Mouse (Mus musculus): ENCODE results near the gene Bex4. TPM values are rescaled to one million over a fixed set of nuclear protein-coding genes. Genes with fewer than 3 reads are reported as not detected.

Gene Bex4
- total RNA-seq, 2 experiments from 2014 or later = 12.1 to 13.5 TPM

GRCm38 (mm10) chrX:136180897-136181553, 42.2 kb downstream of the Bex4 start:
- DNase-seq = no peak

GRCm38 (mm10) chrX:136183107-136183506, 44.3 kb downstream of the Bex4 start:
- DNase-seq = no peak

Small RNAs within 50 kb of the gene (microRNA-seq; reads per million reads assigned to microRNA genes)
- gene Mir6383 = not detected

Other genes starting within 250 kb of the Bex4 start
- gene Arxes2, start 145.2 kb upstream of the Bex4 start, total RNA-seq (2021) = 10 to 100 TPM; 62.1 to 76.8 TPM
- 10 to 100 TPM; 25.0 to 30.2 TPM for gene Arxes1, start 105.6 kb upstream of the Bex4 start, total RNA-seq (2021)
- gene Bex2, start 70.8 kb upstream of the Bex4 start, total RNA-seq (2021) = 10 to 100 TPM; 34.5 to 38.8 TPM
- gene Nxf3, start 53.7 kb upstream of the Bex4 start, total RNA-seq (2021) = not detected
- gene Tceal8, start 33.3 kb downstream of the Bex4 start, total RNA-seq (2021) = 10 to 100 TPM; 43.3 to 53.2 TPM
- gene Tceal5, start 64.9 kb downstream of the Bex4 start, total RNA-seq (2021) = 1 to 10 TPM; 3.3 to 7.3 TPM
- 10 to 100 TPM; 14.9 to 27.1 TPM for gene Tceal7, start 75.8 kb downstream of the Bex4 start, total RNA-seq (2021)
- gene Bex1, start 76.5 kb downstream of the Bex4 start, total RNA-seq (2021) = 10 to 100 TPM; 15.1 to 17.5 TPM
- 100 to 1,000 TPM; 237 to 281 TPM for gene Tceal9, start 106.1 kb downstream of the Bex4 start, total RNA-seq (2021)
- gene Bex3, start 131.3 kb downstream of the Bex4 start, total RNA-seq (2021) = 100 to 1,000 TPM; 151 to 189 TPM

Data from adrenal gland, postnatal 10 days (tissue).